Mouse (Mus musculus): ENCODE results near the gene Ifnar2. TPM values are rescaled to one million over a fixed set of nuclear protein-coding genes. Genes with fewer than 3 reads are reported as not detected.

The Ifnar2 gene
- total and polyA plus RNA-seq, 3 experiments = 33.1 to 34.9 (median 34.5) TPM

GRCm38 (mm10) chr16:91398944-91399343 is 26.4 kb downstream of the Ifnar2 start:
- no peaks in the 10 kb centered on the region for H3K79me2 ChIP-seq (replicated peaks; ENCODE audit: control insufficient read depth, extremely low read depth, insufficient read depth, poor library complexity, severe bottlenecking)
- no peaks in the 10 kb centered on the region for H3K9me3 ChIP-seq (replicated peaks; ENCODE audit: low read length)
- peak overlapping the region; percentile 25; the same call in 1 of the 2 replicates for H3K9ac ChIP-seq (ENCODE audit: insufficient read depth, low read depth)
- H3K27me3 ChIP-seq (replicated peaks) = no peaks in the 10 kb centered on the region
- peaks cover 18 to 68% of the 10 kb centered on the region in 2 experiments for H3K36me3 ChIP-seq (replicated peaks in 1 of 2; ENCODE audit: control insufficient read depth in 1 of 2, insufficient read depth in 1 of 2, low read length in 1 of 2)
- H3K4me1 ChIP-seq (ENCODE audit: control insufficient read depth in 1 of 2, insufficient read depth in 2 of 2) = peaks cover 8 to 67% of the 10 kb centered on the region in 2 experiments; a peak in 3 of 4 replicates
- H3K4me2 ChIP-seq (ENCODE audit: insufficient read depth, low read depth, poor library complexity, severe bottlenecking) = peak overlapping the region; percentile 57
- no peak for DNase-seq (ENCODE audit: extremely low read depth)
- dilution Hi-C loops (cut with MboI; ENCODE audit: extremely low pct_ligation_motif_present, extremely low pct_unique_long_range_greater_than_20kb, low sequenced_read_pairs) = no loop called here
- H3K4me3 ChIP-seq (replicated peaks in 1 of 3; ENCODE audit: low read depth in 2 of 3, low read length in 2 of 3, poor library complexity in 1 of 3) = no peak overlapping the region
- H3K27ac ChIP-seq (ENCODE audit: insufficient read depth, low read depth) = no peak overlapping the region; the same call in 1 of the 2 replicates
- in situ Hi-C loops (cut with MboI; ENCODE audit: low pct_ligation_motif_present, low pct_unique_long_range_greater_than_20kb, low sequenced_read_pairs) = no loop called here
- TF ChIP-seq PAX5 (IDR thresholded peaks at IDR 0.05; ENCODE audit: low read length) (no peak), ZNF384 (IDR thresholded peaks at IDR 0.05; ENCODE audit: low read depth, low read length) (peak; percentile 79), CHD2 (IDR thresholded peaks at IDR 0.05; ENCODE audit: low read length) (no peak), BHLHE40 (IDR thresholded peaks at IDR 0.05; ENCODE audit: low read depth, low read length) (peak; percentile 81), EP300 (IDR thresholded peaks at IDR 0.05; ENCODE audit: low read length) (peak; percentile 62; the same call in 1 of the 2 replicates)

- dilution Hi-C loops (cut with MboI; ENCODE audit: extremely low pct_ligation_motif_present, extremely low pct_unique_long_range_greater_than_20kb, low sequenced_read_pairs) = no loop called here
Observed at GRCm38 (mm10) chr16:91401569-91402165, 29.1 kb downstream of the Ifnar2 start.

GRCm38 (mm10) chr16:91403784-91404183 is 31.2 kb downstream of the Ifnar2 start:
- no peak overlapping the region for H3K9ac ChIP-seq (ENCODE audit: insufficient read depth, low read depth)
- TF ChIP-seq MAX (IDR thresholded peaks at IDR 0.05; ENCODE audit: low read length) (no peak), MXI1 (IDR thresholded peaks at IDR 0.05; ENCODE audit: low read depth, low read length) (no peak)
- no peak overlapping the region for H3K27ac ChIP-seq (ENCODE audit: insufficient read depth, low read depth)
- no peaks in the 10 kb centered on the region for H3K27me3 ChIP-seq (replicated peaks)
- peaks cover 4% of the 10 kb centered on the region; the same call in 1 of the 2 replicates for H3K79me2 ChIP-seq (replicated peaks; ENCODE audit: control insufficient read depth, extremely low read depth, insufficient read depth, poor library complexity, severe bottlenecking)
- no peak for DNase-seq (ENCODE audit: extremely low read depth)
- peaks cover 21 to 70% of the 10 kb centered on the region in 2 experiments for H3K4me1 ChIP-seq (ENCODE audit: control insufficient read depth in 1 of 2, insufficient read depth in 2 of 2)
- dilution Hi-C loops (cut with MboI; ENCODE audit: extremely low pct_ligation_motif_present, extremely low pct_unique_long_range_greater_than_20kb, low sequenced_read_pairs) = no loop called here
- H3K36me3 ChIP-seq (replicated peaks in 1 of 2; ENCODE audit: control insufficient read depth in 1 of 2, insufficient read depth in 1 of 2, low read length in 1 of 2) = peaks cover 13 to 58% of the 10 kb centered on the region in 2 experiments
- in situ Hi-C loops (cut with MboI; ENCODE audit: low pct_ligation_motif_present, low pct_unique_long_range_greater_than_20kb, low sequenced_read_pairs) = loop anchor here (5.0 kb wide), 1 partner anchor 36 kb away; no protein-coding TSS in a partner anchor
- H3K9me3 ChIP-seq (replicated peaks; ENCODE audit: low read length) = no peaks in the 10 kb centered on the region
- no peak overlapping the region for H3K4me3 ChIP-seq (replicated peaks in 1 of 3; ENCODE audit: low read depth in 2 of 3, low read length in 2 of 3, poor library complexity in 1 of 3)
- no peak overlapping the region for H3K4me2 ChIP-seq (ENCODE audit: insufficient read depth, low read depth, poor library complexity, severe bottlenecking)

More at GRCm38 (mm10) chr16:91401569-91402165, 29.1 kb downstream of the Ifnar2 start:
- TF ChIP-seq HCFC1 (IDR thresholded peaks at IDR 0.05; ENCODE audit: low read depth, low read length) (no peak), RAD21 (IDR thresholded peaks at IDR 0.05; ENCODE audit: low read depth, low read length) (no peak), JUN (IDR thresholded peaks at IDR 0.05; ENCODE audit: insufficient read depth, low read depth, low read length) (no peak), POLR2A (IDR thresholded peaks at IDR 0.05; ENCODE audit: low read depth, low read length) (no peak), ETS1 (conservative IDR thresholded peaks at IDR 0.05; ENCODE audit: low read depth, low read length) (no peak), POLR2AphosphoS2 (IDR thresholded peaks at IDR 0.05; ENCODE audit: low read depth, low read length) (no peak), KAT2A (IDR thresholded peaks at IDR 0.05; ENCODE audit: insufficient replicate concordance, low read length) (no peak), EP300 (IDR thresholded peaks at IDR 0.05; ENCODE audit: low read length) (no peak), BHLHE40 (IDR thresholded peaks at IDR 0.05; ENCODE audit: low read depth, low read length) (no peak), NELFE (IDR thresholded peaks at IDR 0.05; ENCODE audit: low read depth, low read length) (no peak), MXI1 (IDR thresholded peaks at IDR 0.05; ENCODE audit: low read depth, low read length) (no peak), MAFK (IDR thresholded peaks at IDR 0.05; ENCODE audit: insufficient replicate concordance, low read length) (no peak), PAX5 (IDR thresholded peaks at IDR 0.05; ENCODE audit: low read length) (no peak), MAX (IDR thresholded peaks at IDR 0.05; ENCODE audit: low read length) (no peak), TCF12 (IDR thresholded peaks at IDR 0.05; ENCODE audit: low read depth, low read length) (no peak), JUND (conservative IDR thresholded peaks at IDR 0.05; ENCODE audit: low read depth, low read length) (no peak), ZNF384 (IDR thresholded peaks at IDR 0.05; ENCODE audit: low read depth, low read length) (no peak), ELF1 (IDR thresholded peaks at IDR 0.05; ENCODE audit: low read depth, low read length) (no peak), SMC3 (IDR thresholded peaks at IDR 0.05; ENCODE audit: low read depth, low read length) (no peak), SIN3A (IDR thresholded peaks at IDR 0.05; ENCODE audit: low read length) (no peak)
- no peaks in the 10 kb centered on the region for H3K79me2 ChIP-seq (replicated peaks; ENCODE audit: control insufficient read depth, extremely low read depth, insufficient read depth, poor library complexity, severe bottlenecking)
- no peak overlapping the region for H3K4me3 ChIP-seq (replicated peaks in 1 of 3; ENCODE audit: low read depth in 2 of 3, low read length in 2 of 3, poor library complexity in 1 of 3)
- H3K27me3 ChIP-seq (replicated peaks) = no peaks in the 10 kb centered on the region
- H3K36me3 ChIP-seq (replicated peaks in 1 of 2; ENCODE audit: control insufficient read depth in 1 of 2, insufficient read depth in 1 of 2, low read length in 1 of 2) = peaks cover 8 to 54% of the 10 kb centered on the region in 2 experiments
- no peak for DNase-seq (ENCODE audit: extremely low read depth)
- H3K9me3 ChIP-seq (replicated peaks; ENCODE audit: low read length) = no peaks in the 10 kb centered on the region
- H3K9ac ChIP-seq (ENCODE audit: insufficient read depth, low read depth) = no peak overlapping the region
- H3K4me2 ChIP-seq (ENCODE audit: insufficient read depth, low read depth, poor library complexity, severe bottlenecking) = no peak overlapping the region
- peaks cover 15 to 78% of the 10 kb centered on the region in 2 experiments; a peak in 3 of 4 replicates for H3K4me1 ChIP-seq (ENCODE audit: control insufficient read depth in 1 of 2, insufficient read depth in 2 of 2)
- in situ Hi-C loops (cut with MboI; ENCODE audit: low pct_ligation_motif_present, low pct_unique_long_range_greater_than_20kb, low sequenced_read_pairs) = loop anchor here (5.0 kb wide), 1 partner anchor 34 kb away; no protein-coding TSS in a partner anchor
- no peak overlapping the region for H3K27ac ChIP-seq (ENCODE audit: insufficient read depth, low read depth)
